Mouse (Mus musculus): ENCODE data around the gene Car4.

DNA sequence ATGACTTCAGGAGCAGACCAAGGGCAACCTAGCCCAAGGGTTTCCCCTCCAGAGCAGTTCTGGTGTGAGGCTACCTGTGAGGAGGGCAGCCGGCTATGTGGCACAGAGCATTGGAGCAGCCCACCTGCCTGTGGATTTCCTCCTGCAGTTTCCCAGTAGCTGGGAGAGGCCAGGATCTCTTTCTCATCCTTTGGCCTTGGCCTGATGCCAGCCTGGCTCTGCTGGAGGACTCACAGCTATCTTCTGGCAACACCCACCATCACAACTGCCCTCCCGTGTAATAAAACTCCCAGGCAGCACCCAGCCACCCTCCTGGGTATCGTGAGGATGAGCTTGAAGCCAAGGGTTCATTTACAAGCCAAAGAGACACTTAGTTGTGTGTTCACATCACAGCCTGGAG lies 14.5 kb downstream of the Car4 start:
- TF ChIP-seq GATA1 (IDR thresholded peaks at IDR 0.05; ENCODE audit: borderline replicate concordance, low read length): no peak
- TF ChIP-seq FLI1 (IDR thresholded peaks at IDR 0.05; ENCODE audit: low read length): no peak
